Mouse (Mus musculus) fat pad, adult 2 months (tissue): Measurements from ENCODE around the gene Kdm5a.

Experiments used
- DNase-seq: peaks from one replicate; pipeline ENCODE4 v3.0.0-alpha.2; 2011; ENCODE audit warnings: low read depth, low spot score; ENCODE audit errors: extremely low read depth

The Kdm5a gene

GRCm38 (mm10) chr6:120438161-120438560 lies 74.2 kb downstream of the Kdm5a start:
- DNase-seq, result no peak

DNA sequence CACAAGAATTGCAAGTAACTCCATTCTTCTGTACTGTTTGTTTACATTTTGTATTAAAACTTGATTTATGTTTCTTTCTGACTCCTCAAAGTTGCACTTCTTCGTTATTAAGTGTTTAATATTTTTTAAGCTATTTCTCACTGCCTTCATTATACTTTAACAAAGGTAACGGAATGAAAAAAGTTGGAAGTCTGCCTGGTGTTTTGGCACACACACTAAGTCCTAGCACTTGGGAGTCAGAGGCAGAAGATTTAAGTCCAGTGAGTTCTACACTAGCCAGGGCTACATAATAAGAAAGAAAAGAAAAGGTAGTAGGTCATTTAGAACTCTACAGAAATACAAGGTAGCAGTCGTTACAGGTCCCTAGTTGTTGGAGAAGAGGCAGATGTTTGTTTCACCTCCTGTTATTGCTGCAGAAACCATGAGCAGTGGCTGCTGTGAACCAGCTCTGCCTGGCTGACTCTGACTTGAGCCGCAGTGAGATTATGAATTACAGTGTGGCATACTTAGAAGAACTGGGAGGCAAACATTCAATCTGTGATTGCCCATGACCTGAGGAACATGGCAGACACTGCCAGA lies 78.3 kb downstream of the Kdm5a start:
- no peak for DNase-seq

- no peak for DNase-seq
Measured at GRCm38 (mm10) chr6:120443363-120444355, 79.7 kb downstream of the Kdm5a start.

DNA sequence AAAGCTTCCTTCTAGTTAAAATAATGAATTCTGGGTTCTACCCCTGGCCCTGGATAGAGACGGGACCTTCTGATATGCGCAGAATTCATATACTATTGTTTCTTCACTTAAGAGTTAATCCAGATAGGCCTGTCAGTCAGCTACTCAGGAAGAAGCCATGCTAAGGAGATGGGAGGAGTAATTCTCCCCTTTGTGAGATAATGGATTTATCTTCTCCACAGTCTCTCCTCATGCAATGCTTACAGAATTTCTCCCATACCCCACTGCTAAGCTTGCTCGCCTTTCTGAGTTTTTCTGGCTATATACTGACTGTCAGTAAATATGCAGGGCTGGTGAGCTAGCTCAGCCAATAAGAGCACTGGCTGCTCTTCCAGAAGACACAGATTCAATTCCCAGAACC lies 86.3 kb downstream of the Kdm5a start:
- no peak for DNase-seq

- DNase-seq, result no peak
Measured at GRCm38 (mm10) chr6:120452384-120453102, 88.6 kb downstream of the Kdm5a start.

DNA sequence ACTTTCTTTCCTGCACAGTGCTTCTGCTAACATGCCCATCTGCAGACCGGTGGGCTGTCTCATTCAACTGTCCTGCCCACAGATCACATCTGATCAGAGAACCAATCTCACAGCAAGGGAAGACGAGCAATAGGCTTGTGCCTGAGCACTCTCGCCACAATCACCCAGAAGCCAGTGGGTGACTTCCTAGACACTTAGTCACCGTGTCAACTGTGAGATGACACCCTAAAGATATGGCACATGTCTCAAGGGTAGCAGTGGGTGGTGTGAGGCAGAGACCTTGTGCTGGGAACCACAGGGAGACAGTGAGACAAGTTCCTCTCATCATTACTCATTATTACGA lies 89.2 kb downstream of the Kdm5a start:
- no peak for DNase-seq

DNA sequence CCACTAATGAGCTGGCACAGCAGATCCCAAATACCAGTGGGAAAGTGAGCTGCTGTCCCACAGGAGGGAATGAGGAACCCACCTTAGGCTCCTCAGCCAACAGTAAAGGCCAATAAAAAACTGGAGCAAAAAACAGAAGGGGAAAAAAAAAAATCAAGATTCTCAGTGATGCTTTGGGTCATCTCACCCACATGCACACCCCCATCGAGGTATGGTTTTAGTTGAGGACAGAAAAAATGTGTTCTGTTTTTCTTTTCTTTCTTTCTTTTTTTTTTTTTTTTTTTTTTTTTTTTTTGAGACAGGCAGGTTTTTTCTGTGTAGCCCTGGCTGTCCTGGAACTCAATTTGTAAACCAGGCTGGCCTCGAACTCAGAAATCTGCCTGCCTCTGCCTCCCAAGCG lies 89.6 kb downstream of the Kdm5a start:
- DNase-seq, result no peak

- no peak for DNase-seq
Measured at GRCm38 (mm10) chr6:120454627-120455077, 90.7 kb downstream of the Kdm5a start.

GRCm38 (mm10) chr6:120457074-120457473 lies 93.2 kb downstream of the Kdm5a start:
- no peak for DNase-seq

DNA sequence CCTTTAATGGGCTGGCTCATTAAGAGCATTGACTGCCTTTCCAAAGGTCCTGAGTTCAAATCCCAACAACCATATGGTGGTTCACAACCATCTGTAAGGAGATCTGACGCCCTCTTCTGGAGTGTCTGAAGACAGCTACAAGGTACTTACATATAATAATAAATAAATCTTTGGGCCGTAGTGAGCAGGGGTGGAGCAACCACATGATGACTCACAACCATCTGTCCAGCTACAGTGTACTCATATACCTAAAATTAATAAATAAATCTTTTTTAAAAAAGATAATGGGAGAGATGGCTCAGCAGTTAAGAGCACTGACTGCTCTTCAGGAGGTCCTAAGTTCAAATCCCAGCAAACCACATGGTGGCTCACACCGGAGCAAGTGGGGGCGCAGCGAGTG lies 93.8 kb downstream of the Kdm5a start:
- DNase-seq, result no peak

- no peak for DNase-seq
Measured at GRCm38 (mm10) chr6:120461217-120461616, 97.3 kb downstream of the Kdm5a start.

DNA sequence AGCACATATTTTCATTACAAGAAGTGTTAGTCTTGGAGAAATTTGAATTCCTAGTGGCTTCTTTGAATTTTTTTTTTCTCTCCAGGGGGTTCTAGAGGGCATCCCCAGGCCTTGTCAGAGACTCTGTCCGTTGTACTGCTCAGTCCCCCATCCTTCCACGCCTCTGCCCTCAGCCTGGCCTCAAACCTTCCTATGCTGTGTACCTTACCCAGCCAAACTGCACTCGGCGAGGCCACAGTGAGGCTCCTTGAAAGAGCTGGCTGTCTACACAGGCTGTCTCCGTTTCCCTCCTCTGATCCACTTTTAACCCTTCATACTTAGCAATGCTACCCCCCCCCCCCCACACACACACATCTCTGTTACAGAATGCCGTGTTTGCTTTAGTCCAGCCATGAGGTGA lies 98.3 kb downstream of the Kdm5a start:
- no peak for DNase-seq

DNA sequence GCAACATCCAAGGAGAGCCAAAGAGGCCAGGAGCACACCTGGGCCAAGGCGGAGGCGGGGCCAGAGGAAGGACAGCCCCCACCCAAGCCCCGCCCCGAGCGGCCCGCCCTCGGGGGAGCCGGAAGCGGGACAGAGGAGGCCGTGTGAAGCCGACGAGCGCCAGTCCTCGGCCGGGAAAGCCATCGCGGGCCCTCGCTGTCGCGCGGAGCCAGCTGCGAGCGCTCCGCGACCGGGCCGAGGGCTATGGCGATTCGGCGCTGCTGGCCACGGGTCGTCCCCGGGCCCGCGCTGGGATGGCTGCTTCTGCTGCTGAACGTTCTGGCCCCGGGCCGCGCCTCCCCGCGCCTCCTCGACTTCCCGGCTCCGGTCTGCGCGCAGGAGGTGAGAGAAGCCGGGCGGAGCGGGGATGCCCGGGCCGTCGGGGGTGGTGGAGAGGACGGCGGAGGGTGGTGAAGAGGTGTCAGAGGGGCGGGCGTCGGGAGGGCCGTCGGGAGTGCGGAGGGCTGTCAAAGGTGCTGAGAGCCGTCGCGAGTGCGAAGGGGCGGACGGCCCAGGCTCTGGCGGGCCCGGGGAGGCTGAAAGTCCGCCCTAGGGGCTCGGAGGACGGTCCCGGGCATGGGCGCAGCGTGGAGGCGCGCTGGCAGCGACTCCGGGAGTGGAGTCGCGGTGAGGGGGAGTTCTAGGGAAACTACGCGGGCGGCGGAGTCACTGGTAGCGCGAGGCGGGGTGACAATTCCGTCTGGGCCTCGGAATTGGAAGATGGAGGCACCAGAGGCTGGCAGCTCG lies 99.4 kb downstream of the Kdm5a start, which contains the start of gene Il17ra:
TSS of gene Il17ra (plus strand) at position 162 of the 786 bp plus-strand sequence.
- no peak for DNase-seq

DNA sequence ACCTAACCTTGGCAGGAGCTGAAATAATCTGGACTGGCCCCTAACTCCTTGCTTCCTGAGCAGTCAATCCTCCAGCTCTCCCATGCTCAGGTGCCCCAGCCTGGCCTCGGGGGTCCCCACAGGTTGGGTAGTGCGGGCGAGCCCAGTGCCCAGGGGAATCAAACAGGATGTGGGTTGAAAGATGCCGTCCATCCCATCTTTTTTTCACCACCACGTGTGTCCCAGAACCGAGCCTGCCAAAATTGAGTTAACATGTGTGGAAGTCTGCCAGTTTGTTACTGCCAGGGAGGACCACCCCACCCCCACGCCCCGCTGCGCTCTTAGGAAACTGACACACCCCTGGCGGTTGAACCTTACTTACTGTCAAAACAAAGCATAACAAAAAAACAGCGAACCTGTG lies 100.0 kb downstream of the Kdm5a start:
- no peak for DNase-seq

GRCm38 (mm10) chr6:120464406-120464939 lies 100.5 kb downstream of the Kdm5a start:
- DNase-seq, result no peak

- no peak for DNase-seq
Measured at GRCm38 (mm10) chr6:120465393-120465792, 101.5 kb downstream of the Kdm5a start.

DNA sequence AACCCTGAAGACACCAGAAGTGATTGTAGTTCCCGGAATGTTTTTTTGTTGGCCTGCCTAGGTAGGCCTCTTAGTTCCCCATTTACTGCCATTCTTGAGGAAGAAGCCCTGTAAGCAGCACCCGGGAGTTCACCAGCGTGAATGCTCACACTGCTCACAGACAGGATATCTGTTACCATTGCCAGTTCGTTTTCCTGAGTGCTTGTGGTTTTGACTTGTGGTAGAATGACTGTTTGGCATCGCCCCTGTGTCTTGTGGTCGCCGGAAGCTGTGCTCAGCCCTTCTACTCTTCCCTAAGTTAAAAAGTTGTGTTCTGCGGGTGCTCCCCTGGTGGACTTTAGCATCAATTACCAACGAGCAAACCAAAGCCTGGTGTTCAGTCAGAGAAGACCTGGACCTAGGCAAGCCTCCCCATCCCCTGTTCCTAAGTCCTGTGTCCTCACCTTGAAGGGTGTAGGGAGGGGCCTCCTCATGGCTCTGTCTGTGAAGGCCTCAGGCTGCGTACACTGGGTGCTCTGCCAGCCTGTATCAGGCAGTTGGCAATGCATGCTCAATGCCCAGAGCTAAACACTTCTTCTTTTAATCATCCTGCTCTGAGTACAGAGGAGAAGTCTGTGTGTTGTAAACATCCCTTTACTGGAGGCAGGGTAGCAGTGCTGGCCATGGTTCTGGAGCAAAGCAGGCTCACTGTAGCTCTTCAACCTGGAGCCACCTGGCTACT lies 102.8 kb downstream of the Kdm5a start:
- DNase-seq, result no peak

DNA sequence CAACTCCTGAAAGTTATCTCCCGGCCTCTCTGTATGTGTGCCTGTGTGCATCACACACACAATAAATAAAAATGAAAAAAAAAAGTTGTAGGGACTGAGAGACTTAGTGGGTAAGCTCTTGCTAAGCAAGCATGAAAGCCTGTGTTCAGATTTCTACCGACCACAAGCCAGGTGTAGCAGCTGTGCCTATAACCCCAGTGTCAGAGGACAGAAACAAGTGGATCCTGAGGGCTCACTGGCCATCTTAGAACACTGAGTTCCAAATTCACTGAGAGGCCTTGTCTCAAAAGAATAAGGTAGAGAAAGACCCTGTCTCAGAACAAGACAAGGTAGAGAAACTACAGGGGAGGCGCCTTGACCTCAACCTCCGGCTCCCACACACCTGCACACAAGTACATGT lies 104.3 kb downstream of the Kdm5a start:
- no peak for DNase-seq

GRCm38 (mm10) chr6:120469268-120469667 lies 105.3 kb downstream of the Kdm5a start:
- no peak for DNase-seq

DNA sequence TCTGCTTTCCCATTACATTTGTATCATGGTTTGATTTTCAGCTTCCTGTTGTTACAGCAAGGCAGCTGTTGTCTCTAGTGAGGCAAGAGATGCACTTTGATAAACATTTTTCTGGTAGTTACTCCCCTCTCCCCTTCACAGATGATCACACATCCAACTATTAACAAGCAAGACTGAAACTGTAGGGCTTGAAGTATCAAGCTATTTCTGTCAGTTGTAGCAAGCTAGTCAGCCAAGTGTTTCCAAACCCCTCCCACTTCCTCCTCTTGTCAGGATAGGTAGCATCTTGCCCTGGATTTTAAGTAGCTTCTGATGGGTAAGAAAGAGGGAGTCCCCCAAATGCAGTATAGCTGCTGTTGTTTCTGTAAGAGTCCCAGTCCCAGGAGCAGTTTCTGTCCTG lies 105.8 kb downstream of the Kdm5a start:
- no peak for DNase-seq
